Comparison of ENCODE assay signal across 21 mouse cellular contexts in genomic region chr7:116002726-116003125, GRCm38 (mm10). TPM values are rescaled to one million over a fixed set of nuclear protein-coding genes. Genes with fewer than 3 reads are reported as not detected.
DNase-seq lines count a peak whose midpoint lies in the region; TF ChIP-seq lines count a peak whose summit lies in the region.
"Had no signal": no experiment of that assay in that cellular context is flagged by ENCODE, and none has a peak within 500 bp of the region (broad histone marks: within the 10 kb centered on the region; RNA-seq: fewer than 3 reads in every experiment).

No protein-coding gene starts in this region.

- no peak overlapping the region for H3K4me3 ChIP-seq in gastrocnemius, adult 2 months
- H3K4me3 ChIP-seq: heart, embryonic 10.5 days; heart, embryonic 15.5 days; hindbrain, embryonic 10.5 days; hindbrain, embryonic 13.5 days; intestine, embryonic 15.5 days had no signal

- no peak overlapping the region for H3K27ac ChIP-seq in gastrocnemius, adult 2 months
- H3K27ac ChIP-seq: heart, embryonic 10.5 days; heart, embryonic 15.5 days; hindbrain, embryonic 10.5 days; hindbrain, embryonic 13.5 days; intestine, embryonic 15.5 days had no signal

- no peak for TF ChIP-seq CTCF in gastrocnemius, adult 2 months (IDR thresholded peaks at IDR 0.05)

- intact Hi-C loops in gastrocnemius, adult 2 months (cut with DNase I): no loop called here
- intact Hi-C loops in gastrocnemius, postnatal 14 days (cut with DNase I; ENCODE audit: low total_unique reads): no loop called here
- intact Hi-C loops in heart, postnatal 36 days (cut with DNase I): no loop called here
- intact Hi-C loops in heart, postnatal 25 days (cut with DNase I): no loop called here

- DNase-seq in gastrocnemius, adult 2 months: peak; percentile 61
- DNase-seq in gastrocnemius, postnatal 14 days: no peak
- peak; percentile 37 to 71 for DNase-seq in heart, adult 18-20 months
- no peak for DNase-seq in heart, postnatal 36 days
- DNase-seq in heart, adult 9 months (ENCODE audit: low spot score in 2 of 2): peak; percentile 16 to 26
- no peak for DNase-seq in heart, postnatal 25 days (ENCODE audit: low spot score)
- peak; percentile 57 for DNase-seq in skeletal muscle tissue, adult 2 months (ENCODE audit: low read depth, low spot score)
- DNase-seq: adrenal gland, postnatal 10 days; adrenal gland, postnatal 36 days; B cell, adult 2 months; cerebellum, adult 18-20 months; cerebellum, adult 9-10 months; cerebellum, postnatal 14 days; forebrain, postnatal 0 days; kidney, adult 18-20 months; kidney, adult 9 months had no signal

RNA-seq across cellular contexts. Expression of gene Sox6, which starts 35.9 kb away (rescaled TPM):
- total RNA-seq in gastrocnemius, adult 2 months (2021): 100 to 1,000 TPM; 186 to 189 TPM
- 100 to 1,000 TPM; 111 to 116 TPM for total RNA-seq in gastrocnemius, postnatal 14 days (2021)
- 10 to 100 TPM; 20.8 to 24.7 TPM for total RNA-seq in heart, adult 18-20 months (2021)
- total RNA-seq in heart, postnatal 36 days (2021): 10 to 100 TPM; 24.0 to 30.4 TPM
- total RNA-seq in heart, postnatal 25 days (2021): 10 to 100 TPM; 27.4 to 36.9 TPM

RNA-seq across cellular contexts. Expression of gene 1110004F10Rik, which starts 36.5 kb away (rescaled TPM):
- 10 to 100 TPM; 43.5 to 48.3 TPM for total RNA-seq in gastrocnemius, adult 2 months (2021)
- total RNA-seq in gastrocnemius, postnatal 14 days (2021): 10 to 100 TPM; 48.7 to 53.2 TPM
- total RNA-seq in heart, adult 18-20 months (2021): 10 to 100 TPM; 48.9 to 54.6 TPM
- total RNA-seq in heart, postnatal 36 days (2021): 10 to 100 TPM; 51.2 to 55.9 TPM
- total RNA-seq in heart, postnatal 25 days (2021): 10 to 100 TPM; 51.5 to 53.2 TPM

Comparison
In these comparisons a context has a peak if more than half of its experiments do, and no peak if none do; other contexts are left out.
1. DNase-seq: peak in gastrocnemius, adult 2 months (single experiment), heart, adult 18-20 months (2 of 2), heart, adult 9 months (2 of 2) and skeletal muscle tissue, adult 2 months (single experiment); none in gastrocnemius, postnatal 14 days (single experiment), heart, postnatal 36 days (0 of 2) and heart, postnatal 25 days (single experiment).